Mouse (Mus musculus): Measurements from ENCODE around the gene Prima1.

Gene Prima1

GRCm38 (mm10) chr12:103242083-103242581, at the start of gene Prima1:
Prima1 (minus strand) TSS chr12:103242150.
- no peak for DNase-seq (ENCODE audit: low read depth)

- no peak for DNase-seq (ENCODE audit: low read depth)
Measured at GRCm38 (mm10) chr12:103287276-103287675, 45.3 kb upstream of the Prima1 start.

- no peak for DNase-seq (ENCODE audit: low read depth)
Measured at GRCm38 (mm10) chr12:103283411-103283810, 41.5 kb upstream of the Prima1 start.

- DNase-seq (ENCODE audit: low read depth) = no peak
Measured at GRCm38 (mm10) chr12:103282936-103283335, 41.0 kb upstream of the Prima1 start.

- DNase-seq (ENCODE audit: low read depth) = no peak
Measured at GRCm38 (mm10) chr12:103281912-103282311, 40.0 kb upstream of the Prima1 start.

- DNase-seq (ENCODE audit: low read depth) = no peak
Measured at GRCm38 (mm10) chr12:103281491-103281890, 39.5 kb upstream of the Prima1 start.

GRCm38 (mm10) chr12:103276422-103276821, 34.5 kb upstream of the Prima1 start:
- no peak for DNase-seq (ENCODE audit: low read depth)

GRCm38 (mm10) chr12:103273732-103274131, 31.8 kb upstream of the Prima1 start:
- DNase-seq (ENCODE audit: low read depth) = no peak

GRCm38 (mm10) chr12:103273051-103273450, 31.1 kb upstream of the Prima1 start:
- DNase-seq (ENCODE audit: low read depth) = no peak

- DNase-seq (ENCODE audit: low read depth) = no peak
Measured at GRCm38 (mm10) chr12:103272176-103272575, 30.2 kb upstream of the Prima1 start.

- DNase-seq (ENCODE audit: low read depth) = no peak
Measured at GRCm38 (mm10) chr12:103266605-103267004, 24.7 kb upstream of the Prima1 start.

- no peak for DNase-seq (ENCODE audit: low read depth)
Measured at GRCm38 (mm10) chr12:103262017-103262865, 20.3 kb upstream of the Prima1 start.

- DNase-seq (ENCODE audit: low read depth) = no peak
Measured at GRCm38 (mm10) chr12:103252901-103253434, 11.0 kb upstream of the Prima1 start.

GRCm38 (mm10) chr12:103251151-103251550, 9.2 kb upstream of the Prima1 start:
- DNase-seq (ENCODE audit: low read depth) = no peak

- DNase-seq (ENCODE audit: low read depth) = no peak
Measured at GRCm38 (mm10) chr12:103250333-103250732, 8.4 kb upstream of the Prima1 start.

- no peak for DNase-seq (ENCODE audit: low read depth)
Measured at GRCm38 (mm10) chr12:103243041-103243440, 1.1 kb upstream of the Prima1 start.

- no peak for DNase-seq (ENCODE audit: low read depth)
Measured at GRCm38 (mm10) chr12:103242591-103243025, 658 bp upstream of the Prima1 start.

- DNase-seq (ENCODE audit: low read depth) = no peak
Measured at GRCm38 (mm10) chr12:103241311-103242082, 453 bp downstream of the Prima1 start.

GRCm38 (mm10) chr12:103238924-103239460, 3.0 kb downstream of the Prima1 start:
- no peak for DNase-seq (ENCODE audit: low read depth)

GRCm38 (mm10) chr12:103235856-103236255, 6.1 kb downstream of the Prima1 start:
- no peak for DNase-seq (ENCODE audit: low read depth)

GRCm38 (mm10) chr12:103235251-103235650, 6.7 kb downstream of the Prima1 start:
- DNase-seq (ENCODE audit: low read depth) = no peak

- DNase-seq (ENCODE audit: low read depth) = no peak
Measured at GRCm38 (mm10) chr12:103229058-103229457, 12.9 kb downstream of the Prima1 start.
